9 mouse cellular contexts compared by ENCODE assay signal in genomic region chr2:146745683-146746047, GRCm38 (mm10).
DNase-seq lines count a peak whose midpoint lies in the region; ATAC-seq and TF ChIP-seq lines count a peak whose summit lies in the region.
"Had no signal": no experiment of that assay in that cellular context is flagged by ENCODE, and none has a peak within 500 bp of the region (broad histone marks: within the 10 kb centered on the region; RNA-seq: fewer than 3 reads in every experiment).

No protein-coding gene starts in this region.

- H3K9ac ChIP-seq in forebrain, embryonic 11.5 days (ENCODE audit: low read length): no peak overlapping the region; the same call in 1 of the 2 replicates
- H3K9ac ChIP-seq in intestine, postnatal 0 days (ENCODE audit: low read depth, low read length): no peak overlapping the region
- H3K9ac ChIP-seq in midbrain, embryonic 16.5 days (ENCODE audit: low read depth, low read length): peak overlapping the region; percentile 53
- H3K9ac ChIP-seq: liver, embryonic 15.5 days had no signal

- no peak for TF ChIP-seq CTCF in intestine, postnatal 0 days (IDR thresholded peaks at IDR 0.05; ENCODE audit: low read depth)

- no peaks in the 10 kb centered on the region for H3K36me3 ChIP-seq in forebrain, embryonic 11.5 days (ENCODE audit: control insufficient read depth, insufficient read depth, low read length)
- no peaks in the 10 kb centered on the region for H3K36me3 ChIP-seq in intestine, postnatal 0 days (ENCODE audit: control insufficient read depth, insufficient read depth)
- H3K36me3 ChIP-seq in midbrain, embryonic 16.5 days (ENCODE audit: control insufficient read depth, insufficient read depth, low read length): no peaks in the 10 kb centered on the region
- H3K36me3 ChIP-seq: liver, embryonic 15.5 days had no signal

- 0 out of 2 replicates have a peak overlapping the region, but pooled peaks have one; percentile 22 for H3K4me2 ChIP-seq in forebrain, embryonic 11.5 days (ENCODE audit: low read depth, low read length, severe bottlenecking)
- H3K4me2 ChIP-seq in intestine, postnatal 0 days (replicated peaks; ENCODE audit: low read depth): peak overlapping the region; percentile 9
- peak overlapping the region; percentile 56 for H3K4me2 ChIP-seq in midbrain, embryonic 16.5 days (ENCODE audit: low read length)
- H3K4me2 ChIP-seq: liver, embryonic 15.5 days had no signal

- H3K9me3 ChIP-seq in forebrain, embryonic 11.5 days (ENCODE audit: control insufficient read depth, low read length): no peaks in the 10 kb centered on the region
- no peaks in the 10 kb centered on the region for H3K9me3 ChIP-seq in intestine, postnatal 0 days (ENCODE audit: control insufficient read depth)
- H3K9me3 ChIP-seq in midbrain, embryonic 16.5 days (replicated peaks; ENCODE audit: control insufficient read depth, low read length, poor library complexity, severe bottlenecking): no peaks in the 10 kb centered on the region
- H3K9me3 ChIP-seq: liver, embryonic 15.5 days had no signal

- H3K4me3 ChIP-seq in forebrain, embryonic 11.5 days (ENCODE audit: low read depth, low read length): no peak overlapping the region; the same call in 1 of the 2 replicates
- H3K4me3 ChIP-seq in intestine, postnatal 0 days (ENCODE audit: low read depth, low read length): no peak overlapping the region
- peak overlapping the region; percentile 32 for H3K4me3 ChIP-seq in midbrain, embryonic 16.5 days (ENCODE audit: low read depth, low read length)
- H3K4me3 ChIP-seq: liver, embryonic 15.5 days had no signal

- WGBS in forebrain, embryonic 11.5 days: 47% methylated on average over 12 of the region's 12 CpGs
- WGBS in intestine, postnatal 0 days: 54% methylated on average over 12 of the region's 12 CpGs
- 11% methylated on average over 12 of the region's 12 CpGs for WGBS in midbrain, embryonic 16.5 days

- peaks cover 4% of the 10 kb centered on the region; the same call in 1 of the 2 replicates for H3K4me1 ChIP-seq in forebrain, embryonic 11.5 days (replicated peaks; ENCODE audit: control insufficient read depth, insufficient read depth, low read length)
- H3K4me1 ChIP-seq in intestine, postnatal 0 days (replicated peaks; ENCODE audit: control insufficient read depth, insufficient read depth, low read length): no peaks in the 10 kb centered on the region
- H3K4me1 ChIP-seq in midbrain, embryonic 16.5 days (ENCODE audit: control insufficient read depth, insufficient read depth, low read length): peaks cover 16% of the 10 kb centered on the region
- H3K4me1 ChIP-seq: liver, embryonic 15.5 days had no signal

- peak; percentile 5 to 27 for DNase-seq in adrenal gland, adult (ENCODE audit: inconsistent age in 2 of 2, low spot score in 1 of 2)
- DNase-seq in adrenal gland, postnatal 4 days (ENCODE audit: low spot score in 2 of 2): no peak
- DNase-seq in forebrain, embryonic 11.5 days (ENCODE audit: low spot score): no peak
- DNase-seq in kidney, adult 18-20 months: no peak
- no peak for DNase-seq in lung, postnatal 4 days

- H3K27ac ChIP-seq in forebrain, embryonic 11.5 days (ENCODE audit: low read depth, low read length): no peak overlapping the region
- no peak overlapping the region for H3K27ac ChIP-seq in intestine, postnatal 0 days (ENCODE audit: low read depth, low read length)
- H3K27ac ChIP-seq in midbrain, embryonic 16.5 days (ENCODE audit: low read length): peak overlapping the region; percentile 85
- H3K27ac ChIP-seq: liver, embryonic 15.5 days had no signal

- H3K27me3 ChIP-seq in forebrain, embryonic 11.5 days (ENCODE audit: control insufficient read depth, insufficient read depth, low read length): peaks cover 2% of the 10 kb centered on the region; the same call in 1 of the 2 replicates
- no peaks in the 10 kb centered on the region for H3K27me3 ChIP-seq in intestine, postnatal 0 days (replicated peaks; ENCODE audit: control insufficient read depth, insufficient read depth, low read length)
- no peaks in the 10 kb centered on the region for H3K27me3 ChIP-seq in midbrain, embryonic 16.5 days (ENCODE audit: control insufficient read depth, insufficient read depth, low read depth, low read length)
- H3K27me3 ChIP-seq: liver, embryonic 15.5 days had no signal

- peak; percentile 51; the same call in 1 of the 2 replicates for ATAC-seq in forebrain, embryonic 11.5 days (replicated peaks; ENCODE audit: low FRiP score)
- no peak for ATAC-seq in intestine, postnatal 0 days
- peak; percentile 95 for ATAC-seq in midbrain, embryonic 16.5 days
- no peak for ATAC-seq in megakaryocyte-erythroid progenitor cell, adult 5-6 weeks (replicated peaks; ENCODE audit: low FRiP score, low TSS enrichment, poor library complexity, severe bottlenecking)

Comparison
In these comparisons a context has a peak if more than half of its experiments do, and no peak if none do; other contexts are left out.
1. DNase-seq: peak in adrenal gland, adult (2 of 2); none in adrenal gland, postnatal 4 days (0 of 2), forebrain, embryonic 11.5 days (single experiment), kidney, adult 18-20 months (single experiment) and lung, postnatal 4 days (0 of 2).
2. ATAC-seq: peak in forebrain, embryonic 11.5 days (single experiment) and midbrain, embryonic 16.5 days (single experiment); none in intestine, postnatal 0 days (single experiment) and megakaryocyte-erythroid progenitor cell, adult 5-6 weeks (single experiment).
3. Peak in every context shown above with its lines, with median percentiles within 50 percentile points of each other: H3K4me2 ChIP-seq.